In the genomic region with DNA sequence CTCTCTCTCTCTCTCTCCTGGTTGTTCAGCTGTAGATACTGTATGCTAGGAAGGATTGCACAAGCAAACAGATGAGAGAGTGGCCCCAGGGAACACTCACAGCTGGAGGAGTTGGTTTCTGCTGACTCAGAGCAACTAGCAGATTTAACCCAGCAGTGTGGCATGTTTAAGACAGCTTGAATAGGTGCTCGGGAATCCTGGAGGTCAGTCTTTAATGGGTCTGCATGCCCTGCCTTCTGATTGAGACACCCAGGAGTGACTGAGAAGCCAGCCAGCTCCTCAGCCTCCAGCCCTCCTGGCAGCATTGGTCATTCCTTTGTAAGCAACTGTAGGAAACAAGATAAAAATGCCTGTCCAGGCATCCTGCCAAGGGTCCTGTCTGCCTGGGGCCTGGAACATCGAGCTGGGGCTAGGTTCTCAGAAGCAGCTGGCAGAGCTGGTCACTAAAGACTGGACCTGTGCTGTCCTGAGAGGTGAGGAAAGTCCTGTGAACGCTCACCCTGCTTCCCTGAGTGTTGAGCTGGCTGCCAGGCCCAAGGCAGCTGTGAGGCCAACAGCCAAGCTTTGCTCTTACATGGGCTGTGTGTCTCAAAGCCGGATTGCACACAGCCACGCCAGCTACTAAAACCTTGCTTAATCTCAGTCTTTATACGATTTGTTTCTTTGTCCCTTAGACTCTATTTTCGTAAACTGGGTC, we compare ENCODE assay signal across 9 mouse cellular contexts. TPM values are rescaled to one million over a fixed set of nuclear protein-coding genes. Genes with fewer than 3 reads are reported as not detected.
DNase-seq lines count a peak whose midpoint lies in the region; ATAC-seq and TF ChIP-seq lines count a peak whose summit lies in the region.
"Had no signal": no experiment of that assay in that cellular context is flagged by ENCODE, and none has a peak within 500 bp of the region (broad histone marks: within the 10 kb centered on the region; RNA-seq: fewer than 3 reads in every experiment).

No protein-coding gene starts in this region.

- peak overlapping the region; percentile 37; the same call in 1 of the 2 replicates for H3K9ac ChIP-seq in heart, embryonic 13.5 days
- H3K9ac ChIP-seq in stomach, postnatal 0 days (ENCODE audit: low read length) = no peak overlapping the region
- H3K9ac ChIP-seq: embryonic facial prominence, embryonic 13.5 days had no signal

- no peak for TF ChIP-seq EP300 in stomach, postnatal 0 days (optimal IDR thresholded peaks at IDR 0.05)

- peak overlapping the region; percentile 15 for H3K4me2 ChIP-seq in heart, embryonic 13.5 days
- H3K4me2 ChIP-seq in stomach, postnatal 0 days (replicated peaks; ENCODE audit: low read depth) = no peak overlapping the region
- H3K4me2 ChIP-seq: embryonic facial prominence, embryonic 13.5 days had no signal

- peaks cover 73% of the 10 kb centered on the region for H3K36me3 ChIP-seq in heart, embryonic 13.5 days
- peaks cover 17% of the 10 kb centered on the region for H3K36me3 ChIP-seq in stomach, postnatal 0 days (ENCODE audit: control insufficient read depth, insufficient read depth, low read length)

- H3K4me3 ChIP-seq in heart, embryonic 13.5 days = no peak overlapping the region
- H3K4me3 ChIP-seq in stomach, postnatal 0 days (ENCODE audit: low read depth, low read length) = no peak overlapping the region
- H3K4me3 ChIP-seq: embryonic facial prominence, embryonic 13.5 days had no signal

- peaks cover 26% of the 10 kb centered on the region for H3K4me1 ChIP-seq in heart, embryonic 13.5 days
- no peaks in the 10 kb centered on the region for H3K4me1 ChIP-seq in stomach, postnatal 0 days (replicated peaks; ENCODE audit: control insufficient read depth, insufficient read depth)
- H3K4me1 ChIP-seq: embryonic facial prominence, embryonic 13.5 days had no signal

- DNase-seq in frontal cortex, postnatal 10 days (ENCODE audit: low spot score in 2 of 2) = peak; percentile 22 to 34
- DNase-seq in urinary bladder, postnatal 25 days (ENCODE audit: low spot score) = peak; percentile 40
- DNase-seq in urinary bladder, adult 2 months (ENCODE audit: low spot score) = no peak
- peak; percentile 37 for DNase-seq in left cerebral cortex, postnatal 4 days
- peak; percentile 59 for DNase-seq in stomach, postnatal 0 days (ENCODE audit: low spot score)
- no peak for DNase-seq in embryo, embryonic 9.5 days (ENCODE audit: extremely low spot score)

- no peak for TF ChIP-seq CTCF in stomach, postnatal 0 days (IDR thresholded peaks at IDR 0.05; ENCODE audit: low read depth)

- no peak for ATAC-seq in frontal cortex, adult (ENCODE audit: low TSS enrichment)
- peak; percentile 49; the same call in 1 of the 2 replicates for ATAC-seq in heart, embryonic 13.5 days (ENCODE audit: extremely low read depth, insufficient number of reproducible peaks, low FRiP score, low TSS enrichment)
- ATAC-seq in stomach, postnatal 0 days (ENCODE audit: low FRiP score, low TSS enrichment) = peak; percentile 24; the same call in 1 of the 2 replicates

- peaks cover 1% of the 10 kb centered on the region; the same call in 1 of the 2 replicates for H3K9me3 ChIP-seq in heart, embryonic 13.5 days
- no peaks in the 10 kb centered on the region for H3K9me3 ChIP-seq in stomach, postnatal 0 days (ENCODE audit: control insufficient read depth, low read length)
- H3K9me3 ChIP-seq: embryonic facial prominence, embryonic 13.5 days had no signal

- H3K27me3 ChIP-seq in heart, embryonic 13.5 days (replicated peaks) = no peaks in the 10 kb centered on the region
- H3K27me3 ChIP-seq in stomach, postnatal 0 days (ENCODE audit: control insufficient read depth, insufficient read depth, low read length) = no peaks in the 10 kb centered on the region
- H3K27me3 ChIP-seq: embryonic facial prominence, embryonic 13.5 days had no signal

- WGBS in heart, embryonic 13.5 days = 21% methylated on average over 7 of the region's 7 CpGs
- WGBS in stomach, postnatal 0 days = 30% methylated on average over 7 of the region's 7 CpGs

- intact Hi-C loops in left cerebral cortex, postnatal 4 days (cut with DNase I) = no loop called here

- peak overlapping the region; percentile 90 for H3K27ac ChIP-seq in heart, embryonic 13.5 days (replicated peaks)
- H3K27ac ChIP-seq in stomach, postnatal 0 days (replicated peaks) = peak overlapping the region; percentile 78
- H3K27ac ChIP-seq: embryonic facial prominence, embryonic 13.5 days had no signal

RNA-seq across cellular contexts. Expression of a gene that starts 31.4 kb away (rescaled TPM):
- 61.6 and 67.1 TPM in 2 replicates for polyA plus RNA-seq in urinary bladder, adult 2 months (2012; rRNA removed)
- polyA plus RNA-seq in heart, embryonic 13.5 days (2015; fragmentation: Nextera tagmentation; extraction: Ambion mirVana) = 23.1 and 23.8 TPM in 2 replicates
- total RNA-seq in left cerebral cortex, postnatal 4 days (2021) = 10 to 100 TPM; 24.1 to 28.5 TPM
- 59.5 and 62.0 TPM in 2 replicates for polyA plus RNA-seq in stomach, postnatal 0 days (2015; fragmentation: Nextera tagmentation; extraction: Ambion mirVana)

RNA-seq across cellular contexts. Expression of a gene that starts 35.1 kb away (rescaled TPM):
- polyA plus RNA-seq in urinary bladder, adult 2 months (2012; rRNA removed) = 0.15 and 0.17 TPM in 2 replicates
- polyA plus RNA-seq in heart, embryonic 13.5 days (2015; fragmentation: Nextera tagmentation; extraction: Ambion mirVana) = 0.57 and 0.75 TPM in 2 replicates
- total RNA-seq in left cerebral cortex, postnatal 4 days (2021) = under 1 TPM; 0.32 to 0.66 TPM
- polyA plus RNA-seq in stomach, postnatal 0 days (2015; fragmentation: Nextera tagmentation; extraction: Ambion mirVana) = 0.34 and 0.48 TPM in 2 replicates

Comparison
In these comparisons a context has a peak if more than half of its experiments do, and no peak if none do; other contexts are left out.
1. DNase-seq: peak in frontal cortex, postnatal 10 days (2 of 2), urinary bladder, postnatal 25 days (single experiment), left cerebral cortex, postnatal 4 days (single experiment) and stomach, postnatal 0 days (single experiment); none in urinary bladder, adult 2 months (single experiment) and embryo, embryonic 9.5 days (single experiment).